Mouse (Mus musculus): ENCODE results near the gene Fis1. TPM values are rescaled to one million over a fixed set of nuclear protein-coding genes. Genes with fewer than 3 reads are reported as not detected.

The Fis1 gene
- polyA plus RNA-seq, 1 experiment from 2014 or later, result 285 TPM

GRCm38 (mm10) chr5:136961334-136961982, 8.4 kb downstream of the Fis1 start:
- no peaks in the 10 kb centered on the region for H3K27me3 ChIP-seq (ENCODE audit: control insufficient read depth, insufficient read depth, low read length)
- H3K4me1 ChIP-seq (ENCODE audit: control insufficient read depth, insufficient read depth, low read length), result peaks cover 11% of the 10 kb centered on the region; the same call in 1 of the 2 replicates
- peak overlapping the region; percentile 75 for H3K27ac ChIP-seq (ENCODE audit: low read depth, low read length)
- H3K9ac ChIP-seq (ENCODE audit: low read length), result peak overlapping the region; percentile 74
- H3K4me2 ChIP-seq (ENCODE audit: low read depth), result peak overlapping the region; percentile 64
- H3K4me3 ChIP-seq (ENCODE audit: low read depth, low read length), result peak overlapping the region; percentile 64
- DNase-seq (ENCODE audit: low spot score) (no peak), ATAC-seq (ENCODE audit: insufficient read depth, low FRiP score, low TSS enrichment) (peak; percentile 25)
- WGBS, result 28% methylated on average over 5 of the region's 5 CpGs
- H3K36me3 ChIP-seq (ENCODE audit: control insufficient read depth, insufficient read depth, low read length), result peaks cover 14% of the 10 kb centered on the region; the same call in 1 of the 2 replicates
- H3K9me3 ChIP-seq (ENCODE audit: control insufficient read depth, low read length), result no peaks in the 10 kb centered on the region

- Histone ChIP-seq H3K36me3 (ENCODE audit: control insufficient read depth, insufficient read depth, low read length) (peaks cover 14% of the 10 kb centered on the region; the same call in 1 of the 2 replicates), H3K4me2 (ENCODE audit: low read depth) (peak overlapping the region; percentile 64), H3K27me3 (ENCODE audit: control insufficient read depth, insufficient read depth, low read length) (no peaks in the 10 kb centered on the region), H3K9me3 (ENCODE audit: control insufficient read depth, low read length) (no peaks in the 10 kb centered on the region), H3K27ac (ENCODE audit: low read depth, low read length) (peak overlapping the region; percentile 75), H3K4me1 (ENCODE audit: control insufficient read depth, insufficient read depth, low read length) (peaks cover 11% of the 10 kb centered on the region; the same call in 1 of the 2 replicates), H3K9ac (ENCODE audit: low read length) (peak overlapping the region; percentile 74), H3K4me3 (ENCODE audit: low read depth, low read length) (peak overlapping the region; percentile 64)
- ATAC-seq (ENCODE audit: insufficient read depth, low FRiP score, low TSS enrichment) (peak; percentile 88), DNase-seq (ENCODE audit: low spot score) (peak; percentile 91)
- WGBS, result 0% methylated on average over 20 of the region's 20 CpGs
Observed at GRCm38 (mm10) chr5:136961983-136962461, 8.9 kb downstream of the Fis1 start.

GRCm38 (mm10) chr5:136962501-136962900, 9.4 kb downstream of the Fis1 start:
- Histone ChIP-seq H3K4me2 (ENCODE audit: low read depth) (peak overlapping the region; percentile 64), H3K27me3 (ENCODE audit: control insufficient read depth, insufficient read depth, low read length) (no peaks in the 10 kb centered on the region), H3K36me3 (ENCODE audit: control insufficient read depth, insufficient read depth, low read length) (peaks cover 14% of the 10 kb centered on the region; the same call in 1 of the 2 replicates), H3K4me1 (ENCODE audit: control insufficient read depth, insufficient read depth, low read length) (peaks cover 11% of the 10 kb centered on the region; the same call in 1 of the 2 replicates), H3K4me3 (ENCODE audit: low read depth, low read length) (peak overlapping the region; percentile 64), H3K27ac (ENCODE audit: low read depth, low read length) (peak overlapping the region; percentile 75; the same call in 1 of the 2 replicates), H3K9me3 (ENCODE audit: control insufficient read depth, low read length) (no peaks in the 10 kb centered on the region), H3K9ac (ENCODE audit: low read length) (peak overlapping the region; percentile 74)
- ATAC-seq (ENCODE audit: insufficient read depth, low FRiP score, low TSS enrichment), result peak; percentile 64
- DNase-seq (ENCODE audit: low spot score), result peak; percentile 84
- under 1% methylated on average over 10 of the region's 10 CpGs for WGBS

- Histone ChIP-seq H3K4me3 (ENCODE audit: low read depth, low read length) (peak overlapping the region; percentile 64), H3K27ac (ENCODE audit: low read depth, low read length) (no peak overlapping the region), H3K9ac (ENCODE audit: low read length) (peak overlapping the region; percentile 74; the same call in 1 of the 2 replicates), H3K4me2 (ENCODE audit: low read depth) (peak overlapping the region; percentile 64), H3K4me1 (ENCODE audit: control insufficient read depth, insufficient read depth, low read length) (peaks cover 11% of the 10 kb centered on the region; the same call in 1 of the 2 replicates), H3K9me3 (ENCODE audit: control insufficient read depth, low read length) (no peaks in the 10 kb centered on the region), H3K36me3 (ENCODE audit: control insufficient read depth, insufficient read depth, low read length) (peaks cover 14% of the 10 kb centered on the region; the same call in 1 of the 2 replicates), H3K27me3 (ENCODE audit: control insufficient read depth, insufficient read depth, low read length) (no peaks in the 10 kb centered on the region)
- ATAC-seq (ENCODE audit: insufficient read depth, low FRiP score, low TSS enrichment), result no peak
- DNase-seq (ENCODE audit: low spot score), result peak; percentile 8
- 81% methylated on average over 8 of the region's 8 CpGs for WGBS
Observed at GRCm38 (mm10) chr5:136962966-136963540, 10.0 kb downstream of the Fis1 start.

GRCm38 (mm10) chr5:136965210-136965609, 12.1 kb downstream of the Fis1 start:
- no peak overlapping the region for H3K4me3 ChIP-seq (ENCODE audit: low read depth, low read length)
- H3K27me3 ChIP-seq (ENCODE audit: control insufficient read depth, insufficient read depth, low read length), result no peaks in the 10 kb centered on the region
- H3K9ac ChIP-seq (ENCODE audit: low read length), result no peak overlapping the region
- peaks cover 11% of the 10 kb centered on the region; the same call in 1 of the 2 replicates for H3K4me1 ChIP-seq (ENCODE audit: control insufficient read depth, insufficient read depth, low read length)
- no peaks in the 10 kb centered on the region for H3K9me3 ChIP-seq (ENCODE audit: control insufficient read depth, low read length)
- no peak overlapping the region for H3K27ac ChIP-seq (ENCODE audit: low read depth, low read length)
- no peak overlapping the region for H3K4me2 ChIP-seq (ENCODE audit: low read depth)
- ATAC-seq (ENCODE audit: insufficient read depth, low FRiP score, low TSS enrichment) (no peak), DNase-seq (ENCODE audit: low spot score) (peak; percentile 7)
- WGBS, result 87% methylated on average over 7 of the region's 9 CpGs
- H3K36me3 ChIP-seq (ENCODE audit: control insufficient read depth, insufficient read depth, low read length), result peaks cover 14% of the 10 kb centered on the region; the same call in 1 of the 2 replicates

GRCm38 (mm10) chr5:136965686-136966085, 12.6 kb downstream of the Fis1 start:
- DNase-seq (ENCODE audit: low spot score) (peak; percentile 4), ATAC-seq (ENCODE audit: insufficient read depth, low FRiP score, low TSS enrichment) (no peak)
- Histone ChIP-seq H3K9me3 (ENCODE audit: control insufficient read depth, low read length) (no peaks in the 10 kb centered on the region), H3K36me3 (ENCODE audit: control insufficient read depth, insufficient read depth, low read length) (peaks cover 14% of the 10 kb centered on the region; the same call in 1 of the 2 replicates), H3K27me3 (ENCODE audit: control insufficient read depth, insufficient read depth, low read length) (no peaks in the 10 kb centered on the region), H3K9ac (ENCODE audit: low read length) (no peak overlapping the region), H3K4me3 (ENCODE audit: low read depth, low read length) (no peak overlapping the region), H3K27ac (ENCODE audit: low read depth, low read length) (no peak overlapping the region), H3K4me2 (ENCODE audit: low read depth) (no peak overlapping the region), H3K4me1 (ENCODE audit: control insufficient read depth, insufficient read depth, low read length) (peaks cover 11% of the 10 kb centered on the region; the same call in 1 of the 2 replicates)
- 85% methylated on average over 7 of the region's 8 CpGs for WGBS

- DNase-seq (ENCODE audit: low spot score) (no peak), ATAC-seq (ENCODE audit: insufficient read depth, low FRiP score, low TSS enrichment) (no peak)
- H3K9me3 ChIP-seq (ENCODE audit: control insufficient read depth, low read length), result no peaks in the 10 kb centered on the region
- peaks cover 14% of the 10 kb centered on the region; the same call in 1 of the 2 replicates for H3K36me3 ChIP-seq (ENCODE audit: control insufficient read depth, insufficient read depth, low read length)
- H3K4me2 ChIP-seq (ENCODE audit: low read depth), result no peak within 1 kb of the TSS
- H3K27me3 ChIP-seq (ENCODE audit: control insufficient read depth, insufficient read depth, low read length), result no peaks in the 10 kb centered on the region
- 74% methylated on average over 6 of the region's 6 CpGs for WGBS
- peaks cover 9% of the 10 kb centered on the region; the same call in 1 of the 2 replicates for H3K4me1 ChIP-seq (ENCODE audit: control insufficient read depth, insufficient read depth, low read length)
- H3K4me3 ChIP-seq (ENCODE audit: low read depth, low read length), result no peak within 1 kb of the TSS; the same call in 1 of the 2 replicates
- H3K27ac ChIP-seq (ENCODE audit: low read depth, low read length), result 0 out of 2 replicates have a peak within 1 kb of the TSS, but pooled peaks have one; percentile 39
- 0 out of 2 replicates have a peak within 1 kb of the TSS, but pooled peaks have one; percentile 6 for H3K9ac ChIP-seq (ENCODE audit: low read length)
Observed at GRCm38 (mm10) chr5:136966331-136966730, 13.3 kb downstream of the Fis1 start, which contains the start of gene Cldn15. Gene Cldn15, plus strand, starts transcription at chr5:136966616.

- Histone ChIP-seq H3K4me3 (ENCODE audit: low read depth, low read length) (no peak overlapping the region; the same call in 1 of the 2 replicates), H3K4me1 (ENCODE audit: control insufficient read depth, insufficient read depth, low read length) (0 out of 2 replicates have a peak, but pooled peaks cover 6% of the 10 kb centered on the region), H3K4me2 (ENCODE audit: low read depth) (no peak overlapping the region), H3K27ac (ENCODE audit: low read depth, low read length) (0 out of 2 replicates have a peak overlapping the region, but pooled peaks have one; percentile 14), H3K9me3 (ENCODE audit: control insufficient read depth, low read length) (no peaks in the 10 kb centered on the region), H3K36me3 (ENCODE audit: control insufficient read depth, insufficient read depth, low read length) (peaks cover 14% of the 10 kb centered on the region; the same call in 1 of the 2 replicates), H3K27me3 (ENCODE audit: control insufficient read depth, insufficient read depth, low read length) (no peaks in the 10 kb centered on the region), H3K9ac (ENCODE audit: low read length) (no peak overlapping the region)
- WGBS, result 95% methylated on average over 4 of the region's 4 CpGs
- no peak for ATAC-seq (ENCODE audit: insufficient read depth, low FRiP score, low TSS enrichment)
- DNase-seq (ENCODE audit: low spot score), result no peak
Observed at GRCm38 (mm10) chr5:136966861-136967455, 13.9 kb downstream of the Fis1 start.
